Mouse (Mus musculus): Measurements from ENCODE around the gene Olfr1206. TPM values are rescaled to one million over a fixed set of nuclear protein-coding genes. Genes with fewer than 3 reads are reported as not detected.

Olfr1206 gene
- not detected for total RNA-seq (2021)
- long read RNA-seq, experiment 1: 0 reads
- long read RNA-seq, experiment 2: 0 reads

- TF ChIP-seq CTCF (conservative IDR thresholded peaks at IDR 0.05): no peak
- Histone ChIP-seq H3K4me3 (no peak within 1 kb of the TSS), H3K27ac (no peak within 1 kb of the TSS)
- DNase-seq (ENCODE audit: low spot score in 2 of 2): no peak
Observed at GRCm38 (mm10) chr2:88862931-88863330, at the start of gene Olfr1206. Olfr1206 (plus strand) TSS chr2:88863231.

- H3K27ac ChIP-seq: no peak within 1 kb of the TSS
- no peak within 1 kb of the TSS for H3K4me3 ChIP-seq
- no peak for TF ChIP-seq CTCF (conservative IDR thresholded peaks at IDR 0.05)
- no peak for DNase-seq (ENCODE audit: low spot score in 2 of 2)
Observed at GRCm38 (mm10) chr2:88814196-88814595, 48.8 kb upstream of the Olfr1206 start, which contains the start of gene Olfr1202. Olfr1202 (plus strand) TSS chr2:88814496.

DNA sequence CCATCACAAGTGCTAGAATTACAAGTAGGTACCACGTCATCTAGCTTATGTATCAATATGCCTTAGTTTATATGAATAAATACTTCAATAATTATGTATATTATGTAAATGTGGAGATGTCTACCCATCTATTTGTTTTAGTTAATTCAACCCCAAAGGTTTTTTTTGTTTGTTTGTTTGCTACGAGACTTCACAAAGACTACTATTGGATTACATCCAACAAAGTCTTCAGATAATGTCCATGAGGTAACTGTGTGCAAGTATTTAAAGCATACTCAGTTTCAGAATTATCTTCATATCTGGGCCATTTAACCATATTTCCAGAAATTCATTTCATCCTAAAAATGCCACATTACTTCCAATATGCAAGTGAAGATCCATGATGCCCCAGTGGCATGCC lies 33.6 kb upstream of the Olfr1206 start, which contains the start of gene Olfr1205:
Olfr1205 (plus strand) TSS at position 301 of the 400 bp plus-strand sequence.
- Histone ChIP-seq H3K27ac (no peak within 1 kb of the TSS), H3K4me3 (no peak within 1 kb of the TSS)
- no peak for TF ChIP-seq CTCF (conservative IDR thresholded peaks at IDR 0.05)
- no peak for DNase-seq (ENCODE audit: low spot score in 2 of 2)

GRCm38 (mm10) chr2:88838477-88838876 lies 24.6 kb upstream of the Olfr1206 start:
- no peak overlapping the region for H3K4me3 ChIP-seq
- no peak for TF ChIP-seq CTCF (conservative IDR thresholded peaks at IDR 0.05)
- no peak for DNase-seq (ENCODE audit: low spot score in 2 of 2)
- H3K27ac ChIP-seq: no peak overlapping the region

DNA sequence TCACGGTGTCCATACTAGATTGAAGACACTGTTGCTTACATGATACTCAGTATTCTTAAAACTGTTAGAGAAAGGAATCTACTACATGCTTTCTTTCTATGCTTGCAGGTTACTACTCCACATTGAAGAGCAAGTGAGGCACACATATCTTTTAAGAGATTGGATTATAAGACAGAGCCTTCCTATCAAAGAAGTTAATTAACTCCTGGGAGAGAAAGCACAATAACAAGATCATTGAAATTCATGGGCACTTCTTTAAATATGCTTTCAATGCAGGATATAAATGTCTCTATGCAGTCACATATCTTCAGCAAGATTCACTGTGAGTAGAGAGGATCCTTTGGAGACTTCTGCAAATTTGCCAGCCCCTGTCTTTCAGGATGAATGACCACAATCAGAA lies 14.0 kb upstream of the Olfr1206 start, which contains the start of gene Olfr1204:
Olfr1204 (plus strand) TSS at position 301 of the 400 bp plus-strand sequence.
- DNase-seq (ENCODE audit: low spot score in 2 of 2): no peak
- Histone ChIP-seq H3K27ac (no peak within 1 kb of the TSS), H3K4me3 (no peak within 1 kb of the TSS)
- TF ChIP-seq CTCF (conservative IDR thresholded peaks at IDR 0.05): no peak

- Histone ChIP-seq H3K4me3 (no peak within 1 kb of the TSS), H3K27ac (no peak within 1 kb of the TSS)
- no peak for TF ChIP-seq CTCF (conservative IDR thresholded peaks at IDR 0.05)
- no peak for DNase-seq (ENCODE audit: low spot score in 2 of 2)
Observed at GRCm38 (mm10) chr2:88902211-88902610, 39.2 kb downstream of the Olfr1206 start, which contains the start of gene Olfr1208. Olfr1208 (minus strand) TSS chr2:88902311.

DNA sequence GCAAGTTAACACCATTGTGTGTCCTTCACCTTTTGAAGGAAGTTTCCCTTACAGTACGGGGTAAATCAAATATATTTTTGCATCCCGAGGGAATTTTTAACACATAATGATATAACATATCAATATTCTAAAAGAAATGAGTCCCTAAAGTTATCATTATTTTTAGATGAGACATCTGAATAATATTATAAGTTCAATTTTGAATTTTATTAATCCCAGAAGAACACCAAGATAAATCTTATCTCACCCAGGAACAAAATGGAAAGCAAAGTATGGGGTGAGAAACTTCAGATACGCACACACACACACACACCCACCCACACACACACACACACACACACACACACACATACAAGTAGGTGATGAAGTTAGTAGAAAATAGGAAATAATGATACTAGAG lies 52.0 kb downstream of the Olfr1206 start, which contains the start of gene Olfr1209:
Olfr1209 (minus strand) TSS at position 101 of the 400 bp plus-strand sequence.
- Histone ChIP-seq H3K27ac (no peak within 1 kb of the TSS), H3K4me3 (no peak within 1 kb of the TSS)
- no peak for TF ChIP-seq CTCF (conservative IDR thresholded peaks at IDR 0.05)
- no peak for DNase-seq (ENCODE audit: low spot score in 2 of 2)

Other genes starting within 250 kb of the Olfr1206 start
- under 1 TPM in 1 of 2 experiments, not detected in 1; 0.08 TPM for gene Olfr1191-ps1, start 222.7 kb upstream of the Olfr1206 start, total RNA-seq (2021)
- not detected for gene Olfr1192-ps1, start 214.7 kb upstream of the Olfr1206 start, total RNA-seq (2021)
- not detected for gene Olfr1193, start 187.6 kb upstream of the Olfr1206 start, total RNA-seq (2021)
- gene Olfr1195, start 174.0 kb upstream of the Olfr1206 start, total RNA-seq (2021): not detected
- not detected for gene Olfr1196, start 158.6 kb upstream of the Olfr1206 start, total RNA-seq (2021)
- not detected for gene Olfr1197, start 130.9 kb upstream of the Olfr1206 start, total RNA-seq (2021)
- not detected for gene Olfr1198, start 111.9 kb upstream of the Olfr1206 start, total RNA-seq (2021)
- not detected for gene Olfr1199, start 102.8 kb upstream of the Olfr1206 start, total RNA-seq (2021)
- gene Olfr1200, start 92.7 kb upstream of the Olfr1206 start, total RNA-seq (2021): not detected
- not detected for gene Olfr1201, start 70.2 kb upstream of the Olfr1206 start, total RNA-seq (2021)
- gene Olfr1202, start 48.7 kb upstream of the Olfr1206 start, total RNA-seq (2021): not detected
- not detected for gene Olfr1205, start 33.5 kb upstream of the Olfr1206 start, total RNA-seq (2021)
- not detected for gene Olfr1204, start 13.9 kb upstream of the Olfr1206 start, total RNA-seq (2021)
- not detected for gene Olfr1208, start 39.1 kb downstream of the Olfr1206 start, total RNA-seq (2021)
- not detected for gene Olfr1209, start 51.9 kb downstream of the Olfr1206 start, total RNA-seq (2021)
- not detected for gene Olfr1211, start 74.9 kb downstream of the Olfr1206 start, total RNA-seq (2021)
- gene Olfr1212, start 90.7 kb downstream of the Olfr1206 start, total RNA-seq (2021): not detected
- gene Gm13762, start 117.0 kb downstream of the Olfr1206 start, total RNA-seq (2021): not detected
- gene Olfr1214, start 129.4 kb downstream of the Olfr1206 start, total RNA-seq (2021): not detected
- not detected for gene Olfr1215, start 143.7 kb downstream of the Olfr1206 start, total RNA-seq (2021)
- gene Olfr1216, start 155.1 kb downstream of the Olfr1206 start, total RNA-seq (2021): not detected
- not detected for gene Olfr1217, start 168.8 kb downstream of the Olfr1206 start, total RNA-seq (2021)
- gene Olfr1218, start 198.0 kb downstream of the Olfr1206 start, total RNA-seq (2021): not detected
- gene Olfr1219, start 220.3 kb downstream of the Olfr1206 start, total RNA-seq (2021): not detected
- not detected for gene Olfr1220, start 243.6 kb downstream of the Olfr1206 start, total RNA-seq (2021)

Measured in layer of hippocampus, adult 2 months (tissue).